Mouse (Mus musculus) myocyte (in vitro differentiated cells): ENCODE data around the gene Fbxo17. TPM values are rescaled to one million over a fixed set of nuclear protein-coding genes. Genes with fewer than 3 reads are reported as not detected.

Experiments used
- H3K27me3 ChIP-seq: one replicate; pipeline ENCODE4 v1.6.1; 2011; ENCODE audit not compliant: control insufficient read depth, insufficient read depth, insufficient read length
- H3K36me3 ChIP-seq: one replicate; pipeline ENCODE4 v1.6.1; 2011; ENCODE audit not compliant: control insufficient read depth, insufficient read depth
- H3K4me2 ChIP-seq: one replicate; pipeline ENCODE4 v1.6.1; 2011; ENCODE audit warnings: low read depth, control low read depth
- H3K4me3 ChIP-seq: one replicate; pipeline ENCODE4 v1.5.1; 2011; ENCODE audit warnings: mild to moderate bottlenecking, control low read depth, moderate library complexity
- H3K79me2 ChIP-seq: one replicate; pipeline ENCODE4 v1.6.1; 2011; ENCODE audit not compliant: control insufficient read depth, insufficient read depth
- H3ac ChIP-seq: one replicate; pipeline ENCODE4 v1.6.1; 2011; ENCODE audit not compliant: control insufficient read depth, insufficient read length
- CEBPB ChIP-seq: IDR thresholded peaks from 2 replicates; pipeline ENCODE4 v1.6.1; 2011; ENCODE audit warnings: mild to moderate bottlenecking, moderate library complexity; ENCODE audit not compliant: poor library complexity, insufficient read depth, severe bottlenecking
- E2F4 ChIP-seq: IDR thresholded peaks from one replicate; pipeline ENCODE4 v1.6.1; 2011; ENCODE audit warnings: mild to moderate bottlenecking, control low read depth, moderate library complexity; ENCODE audit not compliant: insufficient read depth
- MAX ChIP-seq: IDR thresholded peaks from one replicate; pipeline ENCODE4 v1.6.1; 2011; ENCODE audit warnings: low read depth, mild to moderate bottlenecking, control low read depth
- MYOD1 ChIP-seq, 3 experiments: IDR thresholded peaks; one replicate each; pipeline ENCODE4 v1.6.1; 2011; ENCODE audit warnings: control low read depth in 2 of 3, low read depth in 2 of 3, mild to moderate bottlenecking in 2 of 3, moderate library complexity in 1 of 3; ENCODE audit not compliant: insufficient read length in 2 of 3, control insufficient read depth in 1 of 3
- MYOG ChIP-seq, 3 experiments: IDR thresholded peaks; one replicate each; pipeline ENCODE4 v1.6.1; 2011; ENCODE audit warnings: control low read depth in 2 of 3, low read depth in 2 of 3, mild to moderate bottlenecking in 2 of 3; ENCODE audit not compliant: insufficient read length in 2 of 3, control insufficient read depth in 1 of 3, insufficient read depth in 1 of 3
- POLR2A ChIP-seq: IDR thresholded peaks from one replicate; pipeline ENCODE4 v1.6.1; 2011; ENCODE audit warnings: low read depth, mild to moderate bottlenecking, control low read depth, moderate library complexity; ENCODE audit not compliant: insufficient read length
- POLR2AphosphoS2 ChIP-seq: IDR thresholded peaks from one replicate; pipeline ENCODE4 v1.6.1; 2011; ENCODE audit warnings: low read depth, control low read depth; ENCODE audit not compliant: insufficient read length
- REST ChIP-seq: IDR thresholded peaks from one replicate; pipeline ENCODE4 v1.6.1; 2011; ENCODE audit warnings: mild to moderate bottlenecking, control low read depth, moderate library complexity; ENCODE audit not compliant: insufficient read depth, insufficient read length
- SRF ChIP-seq: IDR thresholded peaks from one replicate; pipeline ENCODE4 v1.6.1; 2011; ENCODE audit warnings: low read depth; ENCODE audit not compliant: control insufficient read depth, insufficient read length
- TCF12 ChIP-seq: IDR thresholded peaks from one replicate; pipeline ENCODE4 v1.6.1; 2011; ENCODE audit warnings: mild to moderate bottlenecking, control low read depth; ENCODE audit not compliant: poor library complexity, insufficient read depth, severe bottlenecking
- TCF3 ChIP-seq: IDR thresholded peaks from one replicate; pipeline ENCODE4 v1.6.1; 2011; ENCODE audit warnings: low read depth, control low read depth; ENCODE audit not compliant: insufficient read length
- USF1 ChIP-seq: IDR thresholded peaks from one replicate; pipeline ENCODE4 v1.6.1; 2011; ENCODE audit warnings: low read depth, mild to moderate bottlenecking, control low read depth, moderate library complexity
- polyA plus RNA-seq: library from polyadenylated mRNA; unstranded; fragments of >200 nt; fragmentation: generic; extraction: Trizol; gene quantifications from one replicate; pipeline ENCODE4 v1.2.1, GENCODE M21; 2012; ENCODE audit warnings: missing spikeins

Gene Fbxo17
- polyA plus RNA-seq, 1 experiment: 33.1 TPM

DNA sequence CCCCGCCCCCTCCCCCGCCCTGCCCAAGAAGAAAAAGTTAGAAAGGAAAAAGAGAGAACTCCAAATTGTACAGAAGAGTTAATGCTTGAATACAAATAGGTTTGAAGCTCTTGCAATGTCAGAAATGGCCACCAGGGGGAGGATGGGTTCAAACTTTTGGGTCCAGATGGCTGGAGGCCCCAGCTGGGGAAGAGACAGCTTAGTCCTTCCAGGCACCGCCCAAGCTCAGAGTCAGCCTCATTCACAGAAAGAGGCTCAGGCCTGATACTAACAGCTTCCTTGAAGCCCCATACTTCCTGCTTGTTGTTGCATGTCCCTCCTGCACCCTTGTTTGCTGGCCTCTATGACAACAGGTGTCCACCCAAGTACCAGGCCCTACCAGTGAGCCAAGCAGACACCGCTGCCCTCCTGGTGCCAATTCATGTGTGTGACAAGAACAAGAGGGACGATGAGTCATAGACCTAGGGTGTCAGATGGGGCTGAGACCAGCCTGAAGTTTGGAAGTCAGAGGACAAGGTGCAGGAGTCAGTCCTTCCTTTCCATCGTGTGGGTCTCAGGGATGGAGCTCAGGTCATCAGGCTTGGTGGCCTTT, 63.6 kb downstream of the Fbxo17 start:
- no peak overlapping the region for H3K4me3 ChIP-seq
- TF ChIP-seq POLR2AphosphoS2 (no peak), E2F4 (no peak), SRF (no peak), TCF12 (no peak), MYOG (IDR thresholded peaks at IDR 0.05; ENCODE audit: control insufficient read depth in 1 of 3, insufficient read depth in 1 of 3, insufficient read length in 2 of 3, low read depth in 2 of 3) (peak in 2 of 3 experiments; percentile 15 to 56), USF1 (no peak), MYOD1 (IDR thresholded peaks at IDR 0.05; ENCODE audit: control insufficient read depth in 1 of 3, insufficient read length in 2 of 3, low read depth in 2 of 3) (peak in 2 of 3 experiments; percentile 43 to 83)
- no peak overlapping the region for H3K4me2 ChIP-seq
- no peaks in the 10 kb centered on the region for H3K27me3 ChIP-seq
- H3K79me2 ChIP-seq: no peaks in the 10 kb centered on the region
- H3ac ChIP-seq: no peak overlapping the region
- H3K36me3 ChIP-seq: peaks cover 8% of the 10 kb centered on the region

DNA sequence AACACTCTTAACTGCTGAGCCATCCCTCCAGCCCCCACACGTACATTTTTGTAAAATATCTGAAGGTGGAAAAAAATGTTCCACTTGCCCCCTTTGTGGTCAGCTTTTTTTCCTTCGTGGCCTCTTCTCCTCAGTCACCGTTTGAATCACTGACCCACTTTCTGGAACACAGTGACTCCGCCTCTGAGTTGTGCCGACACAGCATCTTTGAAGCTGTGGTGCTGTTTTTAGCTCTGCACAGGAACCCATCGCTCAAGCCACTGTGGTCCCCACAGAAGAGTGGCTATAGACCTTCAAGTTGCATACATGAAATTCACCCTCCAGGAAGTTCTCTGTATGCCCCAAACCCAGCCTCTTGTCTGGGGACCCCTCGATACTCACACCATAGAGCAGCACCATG, 64.3 kb downstream of the Fbxo17 start:
- peaks cover 8% of the 10 kb centered on the region for H3K36me3 ChIP-seq
- H3K79me2 ChIP-seq: no peaks in the 10 kb centered on the region
- no peak overlapping the region for H3K4me3 ChIP-seq
- no peak overlapping the region for H3K4me2 ChIP-seq
- no peak for TF ChIP-seq MYOD1 (IDR thresholded peaks at IDR 0.05; ENCODE audit: control insufficient read depth in 1 of 3, insufficient read length in 2 of 3, low read depth in 2 of 3)
- TF ChIP-seq TCF12: no peak
- TF ChIP-seq USF1: no peak
- TF ChIP-seq POLR2A: no peak
- TF ChIP-seq REST: no peak
- H3ac ChIP-seq: no peak overlapping the region
- H3K27me3 ChIP-seq: no peaks in the 10 kb centered on the region

DNA sequence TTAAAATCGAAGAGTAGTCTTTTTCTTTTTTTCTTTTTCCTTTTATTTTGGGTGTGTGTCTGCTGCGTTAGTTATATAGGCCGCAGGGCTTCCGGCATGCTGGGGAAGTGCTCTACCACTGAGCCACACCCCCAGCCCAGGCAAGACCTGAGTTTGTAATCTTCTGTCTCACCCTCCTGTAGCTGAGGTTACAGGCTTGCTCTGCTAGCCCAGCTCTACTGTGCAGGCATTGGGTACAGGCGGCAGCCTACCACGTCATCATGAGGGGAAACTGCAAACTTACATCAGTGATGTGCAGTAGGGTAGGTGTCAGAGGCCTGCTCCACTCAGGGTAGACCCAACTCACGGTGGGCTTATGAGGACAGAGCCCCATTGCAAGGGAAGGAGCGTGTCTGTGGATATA, 64.7 kb downstream of the Fbxo17 start:
- H3K79me2 ChIP-seq: no peaks in the 10 kb centered on the region
- peaks cover 8% of the 10 kb centered on the region for H3K36me3 ChIP-seq
- no peak overlapping the region for H3ac ChIP-seq
- no peak overlapping the region for H3K4me2 ChIP-seq
- H3K27me3 ChIP-seq: no peaks in the 10 kb centered on the region
- H3K4me3 ChIP-seq: no peak overlapping the region
- TF ChIP-seq MYOD1 (IDR thresholded peaks at IDR 0.05; ENCODE audit: control insufficient read depth in 1 of 3, insufficient read length in 2 of 3, low read depth in 2 of 3) (no peak), REST (no peak), MAX (no peak), POLR2AphosphoS2 (no peak), USF1 (no peak), MYOG (IDR thresholded peaks at IDR 0.05; ENCODE audit: control insufficient read depth in 1 of 3, insufficient read depth in 1 of 3, insufficient read length in 2 of 3, low read depth in 2 of 3) (no peak), TCF3 (no peak), E2F4 (no peak), SRF (no peak), TCF12 (no peak), CEBPB (no peak), POLR2A (no peak)

DNA sequence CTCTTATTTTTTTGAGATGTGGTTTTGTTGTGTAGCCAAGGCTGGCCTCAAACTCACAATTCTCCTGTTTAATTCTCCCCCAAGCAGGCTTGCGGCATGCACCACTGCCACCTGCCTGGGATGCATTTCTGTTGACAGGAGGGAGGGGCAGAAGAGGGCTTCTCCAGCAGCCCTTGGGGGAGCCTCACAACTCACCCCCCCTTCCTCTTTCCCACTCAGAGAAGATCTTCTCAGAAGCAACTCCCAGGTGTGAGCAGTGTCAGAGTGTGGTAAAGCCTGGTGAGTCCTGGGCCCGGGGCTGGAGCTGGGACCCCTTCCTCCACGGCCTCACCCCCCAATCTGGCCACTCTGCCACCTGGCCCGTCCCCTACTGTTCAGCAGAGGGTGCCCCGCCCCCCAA, 68.6 kb downstream of the Fbxo17 start:
- no peak for TF ChIP-seq MYOG (IDR thresholded peaks at IDR 0.05; ENCODE audit: control insufficient read depth in 1 of 3, insufficient read depth in 1 of 3, insufficient read length in 2 of 3, low read depth in 2 of 3)
- no peak for TF ChIP-seq POLR2AphosphoS2
- no peak for TF ChIP-seq CEBPB
- no peak for TF ChIP-seq TCF3
- no peak for TF ChIP-seq USF1
- TF ChIP-seq E2F4: no peak
- no peak for TF ChIP-seq MAX
- TF ChIP-seq MYOD1 (IDR thresholded peaks at IDR 0.05; ENCODE audit: control insufficient read depth in 1 of 3, insufficient read length in 2 of 3, low read depth in 2 of 3): no peak
- TF ChIP-seq POLR2A: no peak
- no peak for TF ChIP-seq SRF
- TF ChIP-seq REST: no peak
- no peak for TF ChIP-seq TCF12
- Histone ChIP-seq H3K36me3 (no peaks in the 10 kb centered on the region), H3K4me3 (no peak overlapping the region), H3K4me2 (no peak overlapping the region), H3K27me3 (no peaks in the 10 kb centered on the region), H3ac (no peak overlapping the region), H3K79me2 (no peaks in the 10 kb centered on the region)

Other genes with a start within 250 kb of the Fbxo17 start
- not detected for gene Ifnl2, start 206.3 kb upstream of the Fbxo17 start, polyA plus RNA-seq
- gene Ifnl3, start 194.0 kb upstream of the Fbxo17 start, polyA plus RNA-seq: not detected
- gene Sycn, start 175.9 kb upstream of the Fbxo17 start, polyA plus RNA-seq: not detected
- 0.07 TPM for gene Nccrp1, start 169.6 kb upstream of the Fbxo17 start, polyA plus RNA-seq
- gene Samd4b, start 118.7 kb upstream of the Fbxo17 start, polyA plus RNA-seq: 29.4 TPM
- 27.5 TPM for gene Pak4, start 118.6 kb upstream of the Fbxo17 start, polyA plus RNA-seq
- not detected for gene Acp7, start 85.5 kb upstream of the Fbxo17 start, polyA plus RNA-seq
- not detected for gene Fbxo27, start 24.0 kb upstream of the Fbxo17 start, polyA plus RNA-seq
- 132 TPM for gene Mrps12, start 25.0 kb downstream of the Fbxo17 start, polyA plus RNA-seq
- gene Sars2, start 25.2 kb downstream of the Fbxo17 start, polyA plus RNA-seq: 10.5 TPM
- not detected for gene Ccer2, start 39.4 kb downstream of the Fbxo17 start, polyA plus RNA-seq
- gene Sirt2, start 49.9 kb downstream of the Fbxo17 start, polyA plus RNA-seq: 100.0 TPM
- 59.3 TPM for gene Nfkbib, start 50.7 kb downstream of the Fbxo17 start, polyA plus RNA-seq
- gene Rinl, start 72.2 kb downstream of the Fbxo17 start, polyA plus RNA-seq: 0.12 TPM
- 230 TPM for gene Hnrnpl, start 91.7 kb downstream of the Fbxo17 start, polyA plus RNA-seq
- 132 TPM for gene Ech1, start 108.4 kb downstream of the Fbxo17 start, polyA plus RNA-seq
- 3.0 TPM for gene Lgals4, start 117.0 kb downstream of the Fbxo17 start, polyA plus RNA-seq
- gene Lgals7, start 147.0 kb downstream of the Fbxo17 start, polyA plus RNA-seq: 0.50 TPM
- gene Capn12, start 164.6 kb downstream of the Fbxo17 start, polyA plus RNA-seq: 0.24 TPM
- gene Actn4, start 245.5 kb downstream of the Fbxo17 start, polyA plus RNA-seq: 270 TPM